Mouse (Mus musculus) myocyte (in vitro differentiated cells): ENCODE measurements around the gene Syt15. TPM values are rescaled to one million over a fixed set of nuclear protein-coding genes. Genes with fewer than 3 reads are reported as not detected.

Experiments used
- H3K27me3 ChIP-seq: one replicate; pipeline ENCODE4 v1.6.1; 2011; ENCODE audit not compliant: control insufficient read depth, insufficient read depth, insufficient read length
- H3K36me3 ChIP-seq: one replicate; pipeline ENCODE4 v1.6.1; 2011; ENCODE audit not compliant: control insufficient read depth, insufficient read depth
- H3K4me2 ChIP-seq: one replicate; pipeline ENCODE4 v1.6.1; 2011; ENCODE audit warnings: low read depth, control low read depth
- H3K4me3 ChIP-seq: one replicate; pipeline ENCODE4 v1.5.1; 2011; ENCODE audit warnings: mild to moderate bottlenecking, control low read depth, moderate library complexity
- H3K79me2 ChIP-seq: one replicate; pipeline ENCODE4 v1.6.1; 2011; ENCODE audit not compliant: control insufficient read depth, insufficient read depth
- H3ac ChIP-seq: one replicate; pipeline ENCODE4 v1.6.1; 2011; ENCODE audit not compliant: control insufficient read depth, insufficient read length
- CEBPB ChIP-seq: IDR thresholded peaks from 2 replicates; pipeline ENCODE4 v1.6.1; 2011; ENCODE audit warnings: mild to moderate bottlenecking, moderate library complexity; ENCODE audit not compliant: poor library complexity, insufficient read depth, severe bottlenecking
- E2F4 ChIP-seq: IDR thresholded peaks from one replicate; pipeline ENCODE4 v1.6.1; 2011; ENCODE audit warnings: mild to moderate bottlenecking, control low read depth, moderate library complexity; ENCODE audit not compliant: insufficient read depth
- MYOD1 ChIP-seq, 3 experiments: IDR thresholded peaks; one replicate each; pipeline ENCODE4 v1.6.1; 2011; ENCODE audit warnings: control low read depth in 2 of 3, low read depth in 2 of 3, mild to moderate bottlenecking in 2 of 3, moderate library complexity in 1 of 3; ENCODE audit not compliant: insufficient read length in 2 of 3, control insufficient read depth in 1 of 3
- MYOG ChIP-seq, 3 experiments: IDR thresholded peaks; one replicate each; pipeline ENCODE4 v1.6.1; 2011; ENCODE audit warnings: control low read depth in 2 of 3, low read depth in 2 of 3, mild to moderate bottlenecking in 2 of 3; ENCODE audit not compliant: insufficient read length in 2 of 3, control insufficient read depth in 1 of 3, insufficient read depth in 1 of 3
- POLR2A ChIP-seq: IDR thresholded peaks from one replicate; pipeline ENCODE4 v1.6.1; 2011; ENCODE audit warnings: low read depth, mild to moderate bottlenecking, control low read depth, moderate library complexity; ENCODE audit not compliant: insufficient read length
- POLR2AphosphoS2 ChIP-seq: IDR thresholded peaks from one replicate; pipeline ENCODE4 v1.6.1; 2011; ENCODE audit warnings: low read depth, control low read depth; ENCODE audit not compliant: insufficient read length
- REST ChIP-seq: IDR thresholded peaks from one replicate; pipeline ENCODE4 v1.6.1; 2011; ENCODE audit warnings: mild to moderate bottlenecking, control low read depth, moderate library complexity; ENCODE audit not compliant: insufficient read depth, insufficient read length
- SRF ChIP-seq: IDR thresholded peaks from one replicate; pipeline ENCODE4 v1.6.1; 2011; ENCODE audit warnings: low read depth; ENCODE audit not compliant: control insufficient read depth, insufficient read length
- TCF12 ChIP-seq: IDR thresholded peaks from one replicate; pipeline ENCODE4 v1.6.1; 2011; ENCODE audit warnings: mild to moderate bottlenecking, control low read depth; ENCODE audit not compliant: poor library complexity, insufficient read depth, severe bottlenecking
- TCF3 ChIP-seq: IDR thresholded peaks from one replicate; pipeline ENCODE4 v1.6.1; 2011; ENCODE audit warnings: low read depth, control low read depth; ENCODE audit not compliant: insufficient read length
- USF1 ChIP-seq: IDR thresholded peaks from one replicate; pipeline ENCODE4 v1.6.1; 2011; ENCODE audit warnings: low read depth, mild to moderate bottlenecking, control low read depth, moderate library complexity
- polyA plus RNA-seq: library from polyadenylated mRNA; unstranded; fragments of >200 nt; fragmentation: generic; extraction: Trizol; gene quantifications from one replicate; pipeline ENCODE4 v1.2.1, GENCODE M21; 2012; ENCODE audit warnings: missing spikeins

Syt15 gene
- polyA plus RNA-seq, 1 experiment: not detected

GRCm38 (mm10) chr14:34274141-34274540 is 54.7 kb downstream of the Syt15 start:
- H3K4me2 ChIP-seq: no peak overlapping the region
- no peaks in the 10 kb centered on the region for H3K36me3 ChIP-seq
- H3K27me3 ChIP-seq: no peaks in the 10 kb centered on the region
- no peak overlapping the region for H3K4me3 ChIP-seq
- H3K79me2 ChIP-seq: no peaks in the 10 kb centered on the region
- no peak overlapping the region for H3ac ChIP-seq
- TF ChIP-seq REST (no peak), POLR2A (no peak), TCF12 (no peak), TCF3 (no peak), E2F4 (no peak), SRF (no peak), MYOD1 (IDR thresholded peaks at IDR 0.05; ENCODE audit: control insufficient read depth in 1 of 3, insufficient read length in 2 of 3, low read depth in 2 of 3) (no peak), POLR2AphosphoS2 (no peak)

DNA sequence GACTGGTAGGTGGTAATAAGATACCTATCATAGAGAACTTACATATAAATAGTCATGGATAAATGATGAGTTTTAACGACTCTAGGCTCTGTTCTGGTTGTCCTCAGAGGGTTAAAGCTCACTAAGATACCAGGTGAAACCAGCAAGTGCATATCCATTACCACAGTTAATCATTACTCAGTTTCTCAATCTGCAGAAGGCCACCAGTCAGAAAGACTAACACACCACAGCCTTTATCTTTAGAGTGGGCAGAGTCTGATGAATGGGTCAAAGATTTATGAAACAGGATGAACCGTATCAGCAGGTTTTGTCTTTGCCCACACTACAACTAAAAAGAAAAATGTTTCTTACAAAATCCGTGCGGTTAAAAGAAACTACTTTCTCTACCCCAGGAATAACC is 55.8 kb downstream of the Syt15 start:
- Histone ChIP-seq H3K4me3 (no peak overlapping the region), H3K4me2 (no peak overlapping the region), H3K27me3 (no peaks in the 10 kb centered on the region), H3K79me2 (no peaks in the 10 kb centered on the region), H3K36me3 (no peaks in the 10 kb centered on the region), H3ac (no peak overlapping the region)
- TF ChIP-seq CEBPB (no peak), REST (no peak), USF1 (no peak), MYOG (IDR thresholded peaks at IDR 0.05; ENCODE audit: control insufficient read depth in 1 of 3, insufficient read depth in 1 of 3, insufficient read length in 2 of 3, low read depth in 2 of 3) (no peak)

DNA sequence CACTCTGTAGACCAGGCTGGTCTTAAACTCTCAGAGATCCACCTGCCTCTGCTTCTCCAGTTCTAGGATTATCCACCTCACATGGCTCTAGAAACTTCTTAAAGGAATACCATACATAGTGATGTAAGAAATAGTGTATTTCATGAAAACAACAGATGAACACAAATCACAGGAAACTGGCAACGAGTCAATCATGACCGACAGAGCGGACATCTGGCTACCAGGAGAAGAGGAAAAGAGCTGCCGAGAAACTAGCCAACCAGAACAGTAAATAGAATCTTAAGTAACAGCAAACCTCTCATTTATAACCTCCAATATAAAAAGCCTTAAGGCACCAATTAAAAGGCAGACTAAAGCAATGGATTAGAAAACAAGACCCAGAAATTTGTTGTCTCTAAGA is 60.3 kb downstream of the Syt15 start:
- no peaks in the 10 kb centered on the region for H3K36me3 ChIP-seq
- no peak overlapping the region for H3K4me3 ChIP-seq
- no peak overlapping the region for H3K4me2 ChIP-seq
- H3K27me3 ChIP-seq: no peaks in the 10 kb centered on the region
- H3ac ChIP-seq: no peak overlapping the region
- H3K79me2 ChIP-seq: no peaks in the 10 kb centered on the region
- TF ChIP-seq REST: no peak
- TF ChIP-seq USF1: no peak
- no peak for TF ChIP-seq MYOG (IDR thresholded peaks at IDR 0.05; ENCODE audit: control insufficient read depth in 1 of 3, insufficient read depth in 1 of 3, insufficient read length in 2 of 3, low read depth in 2 of 3)
- TF ChIP-seq SRF: no peak
- TF ChIP-seq POLR2A: no peak
- TF ChIP-seq POLR2AphosphoS2: no peak
- no peak for TF ChIP-seq E2F4

Other genes with a start within 250 kb of the Syt15 start
- not detected for gene Zfp488, start 240.8 kb upstream of the Syt15 start, polyA plus RNA-seq
- 0.19 TPM for gene Gm30083, start 204.4 kb upstream of the Syt15 start, polyA plus RNA-seq
- 0.04 TPM for gene Gm5460, start 202.8 kb upstream of the Syt15 start, polyA plus RNA-seq
- gene Antxrl, start 166.9 kb upstream of the Syt15 start, polyA plus RNA-seq: 0.06 TPM
- gene Anxa8, start 133.6 kb upstream of the Syt15 start, polyA plus RNA-seq: 85.0 TPM
- 1.0 TPM for gene A630023A22Rik, start 116.8 kb upstream of the Syt15 start, polyA plus RNA-seq
- 0.34 TPM for gene Npy4r, start 67.1 kb upstream of the Syt15 start, polyA plus RNA-seq
- 0.01 TPM for gene Gprin2, start 17.9 kb upstream of the Syt15 start, polyA plus RNA-seq
- 2.6 TPM for gene Shld2, start 90.9 kb downstream of the Syt15 start, polyA plus RNA-seq
- gene Glud1, start 91.1 kb downstream of the Syt15 start, polyA plus RNA-seq: 95.8 TPM
- not detected for gene Fam25c, start 135.8 kb downstream of the Syt15 start, polyA plus RNA-seq
- gene Sncg, start 155.2 kb downstream of the Syt15 start, polyA plus RNA-seq: 1.3 TPM
- 0.02 TPM for gene Mmrn2, start 155.9 kb downstream of the Syt15 start, polyA plus RNA-seq